Comparison of ENCODE assay signal across 8 mouse cellular contexts in genomic region chr1:158362292-158363101, GRCm38 (mm10). TPM values are rescaled to one million over a fixed set of nuclear protein-coding genes. Genes with fewer than 3 reads are reported as not detected.
DNase-seq lines count a peak whose midpoint lies in the region; ATAC-seq and TF ChIP-seq lines count a peak whose summit lies in the region.

No protein-coding gene starts in this region.

- no peak for TF ChIP-seq CTCF in left cerebral cortex, adult 2 months (IDR thresholded peaks at IDR 0.05)

- H3K4me2 ChIP-seq in heart, embryonic 11.5 days, result peak overlapping the region; percentile 83
- peak overlapping the region; percentile 75 for H3K4me2 ChIP-seq in embryonic facial prominence, embryonic 13.5 days
- peak overlapping the region; percentile 80 for H3K4me2 ChIP-seq in neural tube, embryonic 14.5 days (ENCODE audit: low read depth, low read length)

- peak overlapping the region; percentile 47 for H3K4me3 ChIP-seq in heart, embryonic 11.5 days (ENCODE audit: low read depth, low read length)
- peak overlapping the region; percentile 51 for H3K4me3 ChIP-seq in embryonic facial prominence, embryonic 13.5 days
- peak overlapping the region; percentile 80 for H3K4me3 ChIP-seq in left cerebral cortex, adult 2 months
- H3K4me3 ChIP-seq in neural tube, embryonic 14.5 days (ENCODE audit: low read depth, low read length), result peak overlapping the region; percentile 79

- no peak; the same call in 1 of the 2 replicates for ATAC-seq in heart, embryonic 11.5 days (replicated peaks; ENCODE audit: insufficient number of reproducible peaks, low FRiP score, low TSS enrichment)
- ATAC-seq in embryonic facial prominence, embryonic 13.5 days (ENCODE audit: insufficient number of reproducible peaks, insufficient read depth, low FRiP score, low TSS enrichment, low read depth), result peak; percentile 67
- ATAC-seq in neural tube, embryonic 14.5 days (ENCODE audit: low read depth), result peak; percentile 84
- ATAC-seq in erythroblast, adult 5-6 weeks (replicated peaks; ENCODE audit: low FRiP score, poor library complexity, severe bottlenecking), result no peak

- no peaks in the 10 kb centered on the region for H3K36me3 ChIP-seq in heart, embryonic 11.5 days (ENCODE audit: control insufficient read depth, insufficient read depth, low read length)
- H3K36me3 ChIP-seq in embryonic facial prominence, embryonic 13.5 days, result no peaks in the 10 kb centered on the region
- no peaks in the 10 kb centered on the region for H3K36me3 ChIP-seq in neural tube, embryonic 14.5 days (ENCODE audit: control insufficient read depth, insufficient read depth, low read length)

- H3K27me3 ChIP-seq in heart, embryonic 11.5 days (ENCODE audit: control insufficient read depth, insufficient read depth, low read length), result peaks cover 10% of the 10 kb centered on the region
- peaks cover 24% of the 10 kb centered on the region for H3K27me3 ChIP-seq in embryonic facial prominence, embryonic 13.5 days
- no peaks in the 10 kb centered on the region for H3K27me3 ChIP-seq in neural tube, embryonic 14.5 days (ENCODE audit: control insufficient read depth, insufficient read depth, low read length)

- WGBS in heart, embryonic 11.5 days (ENCODE audit: insufficient replicate concordance), result under 1% methylated on average over 36 of the region's 37 CpGs
- under 1% methylated on average over 34 of the region's 37 CpGs for WGBS in embryonic facial prominence, embryonic 13.5 days
- under 1% methylated on average over 32 of the region's 37 CpGs for WGBS in neural tube, embryonic 14.5 days

- H3K27ac ChIP-seq in heart, embryonic 11.5 days (ENCODE audit: low read depth, low read length), result no peak overlapping the region
- 0 out of 2 replicates have a peak overlapping the region, but pooled peaks have one; percentile 29 for H3K27ac ChIP-seq in embryonic facial prominence, embryonic 13.5 days
- peak overlapping the region; percentile 98 for H3K27ac ChIP-seq in left cerebral cortex, adult 2 months
- H3K27ac ChIP-seq in neural tube, embryonic 14.5 days (ENCODE audit: low read depth, low read length), result peak overlapping the region; percentile 94

- H3K9ac ChIP-seq in heart, embryonic 11.5 days (ENCODE audit: low read depth, low read length), result peak overlapping the region; percentile 59; the same call in 1 of the 2 replicates
- peak overlapping the region; percentile 74 for H3K9ac ChIP-seq in embryonic facial prominence, embryonic 13.5 days
- H3K9ac ChIP-seq in neural tube, embryonic 14.5 days (replicated peaks; ENCODE audit: low read depth, low read length), result peak overlapping the region; percentile 86

- no peaks in the 10 kb centered on the region for H3K9me3 ChIP-seq in heart, embryonic 11.5 days (replicated peaks; ENCODE audit: control insufficient read depth, low read length)
- H3K9me3 ChIP-seq in embryonic facial prominence, embryonic 13.5 days, result no peaks in the 10 kb centered on the region
- H3K9me3 ChIP-seq in neural tube, embryonic 14.5 days (ENCODE audit: control insufficient read depth, low read length), result no peaks in the 10 kb centered on the region

- no peak for DNase-seq in heart, postnatal 14 days
- DNase-seq in MN1 (ENCODE audit: low spot score), result peak; percentile 69
- peak; percentile 47 to 59 for DNase-seq in left cerebral cortex, adult 2 months (ENCODE audit: extremely low spot score in 1 of 2, low spot score in 2 of 2)
- DNase-seq in spleen, adult 18-20 months, result no peak

- H3K4me1 ChIP-seq in heart, embryonic 11.5 days (ENCODE audit: control insufficient read depth, insufficient read depth, low read length), result no peaks in the 10 kb centered on the region
- peaks cover 16% of the 10 kb centered on the region for H3K4me1 ChIP-seq in embryonic facial prominence, embryonic 13.5 days
- H3K4me1 ChIP-seq in neural tube, embryonic 14.5 days (ENCODE audit: control insufficient read depth, insufficient read depth, low read length), result peaks cover 30% of the 10 kb centered on the region

- intact Hi-C loops in heart, postnatal 14 days (cut with DNase I), result no loop called here
- intact Hi-C loops in left cerebral cortex, adult 2 months (cut with DNase I), result loop anchor here (2.0 to 5.0 kb wide), 2 partner anchors 45 to 186 kb away; no protein-coding TSS in a partner anchor

RNA-seq across cellular contexts. Expression of gene Astn1, which starts 0.4 kb away (rescaled TPM):
- polyA plus RNA-seq in heart, embryonic 11.5 days (2014; fragmentation: Nextera tagmentation; extraction: Ambion mirVana), result 2.1 and 2.6 TPM in 2 replicates
- 1 to 10 TPM; 1.4 to 1.9 TPM for total RNA-seq in heart, postnatal 14 days (2021)
- polyA plus RNA-seq in embryonic facial prominence, embryonic 13.5 days (2015; fragmentation: Nextera tagmentation; extraction: Ambion mirVana), result 5.6 and 5.9 TPM in 2 replicates
- total RNA-seq in left cerebral cortex, adult 2 months (2021), result 100 to 1,000 TPM; 193 to 196 TPM
- 60.7 and 70.6 TPM in 2 replicates for polyA plus RNA-seq in neural tube, embryonic 14.5 days (2014; fragmentation: Nextera tagmentation; extraction: Ambion mirVana)
- not detected in 2 replicates for total RNA-seq in erythroblast, adult 5-6 weeks (2015; ENCODE audit: low replicate concordance)
- total RNA-seq in erythroblast, adult 5-6 weeks (2017; ENCODE audit: low replicate concordance), result not detected in 2 replicates

RNA-seq across cellular contexts. Expression of gene Brinp2, which starts 6.4 kb away (rescaled TPM):
- polyA plus RNA-seq in heart, embryonic 11.5 days (2014; fragmentation: Nextera tagmentation; extraction: Ambion mirVana), result 0.33 and 0.39 TPM in 2 replicates
- under 1 TPM; 0.29 to 0.41 TPM for total RNA-seq in heart, postnatal 14 days (2021)
- polyA plus RNA-seq in embryonic facial prominence, embryonic 13.5 days (2015; fragmentation: Nextera tagmentation; extraction: Ambion mirVana), result 0.96 and 1.0 TPM in 2 replicates
- total RNA-seq in left cerebral cortex, adult 2 months (2021), result 100 to 1,000 TPM; 112 to 117 TPM
- 24.0 and 25.9 TPM in 2 replicates for polyA plus RNA-seq in neural tube, embryonic 14.5 days (2014; fragmentation: Nextera tagmentation; extraction: Ambion mirVana)
- 2.1 and 6.3 TPM in 2 replicates for total RNA-seq in erythroblast, adult 5-6 weeks (2015; ENCODE audit: low replicate concordance)
- 4.0 and 5.9 TPM in 2 replicates for total RNA-seq in erythroblast, adult 5-6 weeks (2017; ENCODE audit: low replicate concordance)

Comparison
In these comparisons a context has a peak if more than half of its experiments do, and no peak if none do; other contexts are left out.
1. ATAC-seq: peak in embryonic facial prominence, embryonic 13.5 days (single experiment) and neural tube, embryonic 14.5 days (single experiment); none in heart, embryonic 11.5 days (single experiment) and erythroblast, adult 5-6 weeks (single experiment).
2. DNase-seq: peak in MN1 (single experiment) and left cerebral cortex, adult 2 months (2 of 2); none in heart, postnatal 14 days (0 of 2) and spleen, adult 18-20 months (0 of 2).
3. RNA of gene Astn1, which starts 0.4 kb away (total RNA-seq): 193 to 196 TPM in left cerebral cortex, adult 2 months; 1.4 to 1.9 TPM in heart, postnatal 14 days and not detected in erythroblast, adult 5-6 weeks; every median in the first group is over 10 times any median in the second.
4. RNA of gene Brinp2, which starts 6.4 kb away (total RNA-seq): 112 to 117 TPM in left cerebral cortex, adult 2 months; 2.1 to 6.3 TPM in erythroblast, adult 5-6 weeks and 0.29 to 0.41 TPM in heart, postnatal 14 days; every median in the first group is over 10 times any median in the second.
5. Peak in every context shown above with its lines, with median percentiles within 50 percentile points of each other: H3K4me2 ChIP-seq, H3K4me3 ChIP-seq and H3K9ac ChIP-seq.